Mouse (Mus musculus): Measurements from ENCODE around the gene Tmtc4. TPM values are rescaled to one million over a fixed set of nuclear protein-coding genes. Genes with fewer than 3 reads are reported as not detected.

Tmtc4 gene
- total RNA-seq, 2 experiments from 2014 or later = 29.4 to 32.5 TPM

GRCm38 (mm10) chr14:122882201-122882639, 101.6 kb downstream of the Tmtc4 start:
- intact Hi-C loops (cut with DNase I) = no loop called here
- no peak for DNase-seq (ENCODE audit: low spot score in 2 of 2)

GRCm38 (mm10) chr14:122881699-122882098, 102.1 kb downstream of the Tmtc4 start:
- DNase-seq (ENCODE audit: low spot score in 2 of 2) = no peak
- intact Hi-C loops (cut with DNase I) = no loop called here

DNA sequence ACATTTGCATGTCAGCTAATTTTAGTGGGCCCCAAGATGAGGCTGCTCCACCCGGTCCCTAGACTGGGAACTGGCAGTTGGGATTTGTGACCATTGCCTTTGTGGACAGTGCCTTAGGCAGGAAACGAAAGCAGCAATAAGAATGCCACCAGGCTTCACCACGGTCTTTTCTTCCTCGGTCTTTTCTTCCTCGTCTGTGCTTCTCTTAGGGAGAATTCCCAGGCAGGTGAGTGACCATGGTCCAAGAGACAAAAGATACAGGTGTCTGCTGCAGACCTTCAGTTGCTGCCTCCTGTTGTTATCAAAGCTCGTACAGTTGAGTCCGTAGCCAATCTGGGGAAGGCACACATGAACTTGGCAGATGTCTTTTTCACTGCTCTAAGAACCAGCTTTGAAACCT, 103.5 kb downstream of the Tmtc4 start:
- intact Hi-C loops (cut with DNase I) = no loop called here
- no peak for DNase-seq (ENCODE audit: low spot score in 2 of 2)

DNA sequence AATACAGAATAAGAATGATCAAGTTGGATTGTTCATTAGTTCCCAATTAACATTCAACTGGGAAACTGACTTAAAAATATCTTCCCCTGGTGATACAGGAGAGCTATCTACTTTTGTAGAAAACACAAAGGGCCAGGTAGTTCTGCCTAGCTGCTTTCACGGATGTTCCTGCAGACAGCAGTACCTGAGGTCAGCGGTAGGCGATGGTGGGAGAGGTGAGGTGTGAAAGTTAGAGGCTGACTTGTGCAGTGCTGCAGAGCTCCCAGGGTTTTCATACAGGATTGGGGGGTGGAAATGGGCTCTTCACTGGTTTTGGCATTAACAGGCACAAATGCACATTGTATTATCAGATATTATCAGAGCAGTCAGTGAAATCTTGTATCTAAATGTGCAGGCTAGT, 106.0 kb downstream of the Tmtc4 start:
- DNase-seq (ENCODE audit: low spot score in 2 of 2) = no peak
- intact Hi-C loops (cut with DNase I) = loop anchor here (2.0 to 5.0 kb wide), 3 partner anchors 369 to 655 kb away; no protein-coding TSS in a partner anchor

DNA sequence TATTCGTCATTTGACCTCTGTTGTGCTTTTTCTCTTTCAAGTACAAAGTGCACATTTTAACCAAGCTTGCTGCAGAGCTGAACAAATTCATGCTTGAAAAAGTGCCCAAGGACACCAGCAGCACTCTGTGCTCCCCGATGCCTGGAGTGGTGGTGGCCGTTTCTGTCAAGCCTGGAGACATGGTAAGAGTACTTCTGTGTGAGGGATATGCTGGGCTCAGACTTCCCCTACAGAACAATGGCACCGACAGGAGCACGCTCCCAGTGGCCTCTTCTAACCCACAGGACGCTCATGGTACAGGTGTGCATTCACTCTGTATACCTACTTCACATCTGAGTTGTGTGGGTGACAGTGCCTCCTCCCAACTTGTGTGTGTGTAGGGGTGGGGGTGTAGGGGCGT, 107.1 kb downstream of the Tmtc4 start:
- DNase-seq (ENCODE audit: low spot score in 2 of 2) = no peak
- intact Hi-C loops (cut with DNase I) = loop anchor here (2.0 to 5.0 kb wide), 3 partner anchors 368 to 654 kb away; no protein-coding TSS in a partner anchor

DNA sequence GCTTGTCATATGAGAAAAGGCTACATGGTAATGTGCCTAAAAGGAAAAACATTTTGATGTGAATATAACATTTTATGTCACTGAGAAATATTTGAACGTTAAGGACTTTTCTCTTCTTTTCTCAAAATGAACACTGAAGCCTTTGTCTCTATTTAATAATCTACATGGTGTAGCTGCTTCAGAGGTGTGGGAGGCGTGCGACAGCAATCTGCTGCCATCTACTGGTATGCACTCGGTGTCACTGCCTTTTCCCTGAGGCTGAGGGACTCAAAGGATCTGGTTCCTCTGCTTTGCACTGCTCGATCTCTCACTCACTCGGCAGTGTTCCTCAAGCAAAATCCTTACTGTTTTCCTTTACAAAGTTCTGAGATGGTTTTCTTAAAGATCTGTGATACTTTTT, 107.7 kb downstream of the Tmtc4 start:
- DNase-seq (ENCODE audit: low spot score in 2 of 2) = peak; percentile 87 to 90
- intact Hi-C loops (cut with DNase I) = loop anchor here (2.0 to 5.0 kb wide), 3 partner anchors 367 to 653 kb away; no protein-coding TSS in a partner anchor

- DNase-seq (ENCODE audit: low spot score in 2 of 2) = no peak
- intact Hi-C loops (cut with DNase I) = loop anchor here (2.0 to 5.0 kb wide), 3 partner anchors 367 to 653 kb away; no protein-coding TSS in a partner anchor
Observed at GRCm38 (mm10) chr14:122875636-122876035, 108.2 kb downstream of the Tmtc4 start.

- intact Hi-C loops (cut with DNase I) = loop anchor here (5.0 kb wide), 1 partner anchor 388 kb away; no protein-coding TSS in a partner anchor
- DNase-seq (ENCODE audit: low spot score in 2 of 2) = no peak
Observed at GRCm38 (mm10) chr14:122875056-122875455, 108.8 kb downstream of the Tmtc4 start.

GRCm38 (mm10) chr14:122872612-122873011, 111.2 kb downstream of the Tmtc4 start:
- DNase-seq (ENCODE audit: low spot score in 2 of 2) = no peak
- intact Hi-C loops (cut with DNase I) = no loop called here

DNA sequence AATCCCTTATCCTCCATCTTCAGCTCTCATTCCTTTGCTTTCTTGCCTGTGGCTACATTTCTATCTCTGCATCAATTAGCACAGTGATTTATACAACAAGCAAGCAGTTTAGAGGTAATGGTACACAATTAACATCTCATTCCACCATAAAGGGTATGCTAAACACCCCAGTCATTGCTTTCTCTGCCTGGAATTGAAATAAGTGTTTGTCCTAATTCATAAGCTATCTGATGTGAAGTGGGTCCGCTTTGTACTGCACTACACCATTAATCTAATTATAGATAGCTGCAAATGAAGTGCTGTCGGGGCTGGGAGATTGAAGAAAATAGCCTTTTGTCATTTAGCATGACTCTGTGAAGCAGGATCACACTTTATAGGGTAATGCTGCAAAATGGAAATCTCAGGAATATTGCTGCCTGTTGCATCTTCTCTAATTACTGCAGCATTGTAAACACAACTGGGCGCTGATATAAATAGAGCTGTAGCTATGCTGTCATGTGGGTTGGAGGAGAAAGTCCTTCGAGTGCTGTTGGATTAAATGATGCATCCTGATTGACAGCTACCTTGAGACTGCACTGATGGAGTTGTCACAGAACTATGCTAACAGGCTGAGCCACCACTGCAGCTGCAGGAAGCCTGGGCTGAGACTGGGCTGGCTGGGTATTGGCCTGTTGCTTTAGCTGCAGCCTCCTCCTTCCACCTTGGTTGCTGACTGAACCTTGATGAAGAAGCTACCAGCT, 111.8 kb downstream of the Tmtc4 start:
- intact Hi-C loops (cut with DNase I) = no loop called here
- DNase-seq (ENCODE audit: low spot score in 2 of 2) = no peak

DNA sequence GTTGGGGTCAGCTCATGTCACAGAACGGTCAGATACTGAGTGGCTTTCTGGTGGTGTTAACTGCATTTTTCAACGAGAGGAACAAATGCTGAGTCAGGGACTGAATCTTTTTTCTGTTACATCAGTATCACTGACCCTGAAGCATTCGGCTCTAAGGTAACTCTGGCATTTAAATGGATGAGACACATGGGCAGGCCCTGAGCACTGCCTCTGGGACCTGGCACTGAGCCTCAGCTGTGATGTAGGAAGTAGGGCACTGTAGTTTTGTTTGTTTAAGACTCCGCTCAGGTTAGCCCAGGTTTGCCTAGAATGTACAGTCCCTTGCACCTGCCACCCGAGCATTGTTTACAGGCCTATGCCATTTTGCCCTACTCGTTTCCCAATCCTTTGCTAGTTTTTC, 114.0 kb downstream of the Tmtc4 start:
- intact Hi-C loops (cut with DNase I) = no loop called here
- DNase-seq (ENCODE audit: low spot score in 2 of 2) = no peak

Other genes with a start within 250 kb of the Tmtc4 start
- 10 to 100 TPM; 21.8 to 22.2 TPM for gene Ggact, start 70.3 kb downstream of the Tmtc4 start, total RNA-seq (2021)